Mouse (Mus musculus) spleen, postnatal 4 days (tissue): ENCODE data around the gene Ifitm1.
A peak's percentile ranks its signal among the peaks of the same experiment; 100 is the strongest.
"Not testable (repeated sequence)": the region's sequence is repeated elsewhere in the genome, so short reads cannot be mapped to it uniquely, and the experiment has no call there.

Source experiments
- DNase-seq, 2 experiments: peaks; one replicate each; pipeline ENCODE4 v3.0.0; 2022; ENCODE audit warnings: low spot score in 2 of 2

Gene Ifitm1

DNA sequence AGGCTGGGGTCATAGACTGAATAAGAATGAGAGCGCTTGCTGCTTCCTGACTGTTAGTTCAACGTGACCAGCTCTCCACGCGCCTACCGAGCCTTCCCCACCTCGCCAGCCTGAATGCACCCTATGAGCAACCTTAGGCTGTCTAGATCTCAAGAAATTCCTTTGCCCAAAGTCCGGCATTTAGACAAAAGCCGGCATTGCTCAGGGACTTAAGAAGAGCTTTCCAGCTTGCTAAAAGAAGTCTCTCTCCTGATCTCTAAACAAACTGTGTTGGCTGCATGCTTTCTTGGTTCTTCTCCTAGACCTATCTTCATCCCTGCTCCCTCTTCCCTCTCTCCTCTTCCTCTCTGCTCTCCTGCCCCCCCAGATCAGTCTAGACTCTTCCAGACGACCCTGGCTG, 7.9 kb downstream of the Ifitm1 start:
- DNase-seq: no peak

DNA sequence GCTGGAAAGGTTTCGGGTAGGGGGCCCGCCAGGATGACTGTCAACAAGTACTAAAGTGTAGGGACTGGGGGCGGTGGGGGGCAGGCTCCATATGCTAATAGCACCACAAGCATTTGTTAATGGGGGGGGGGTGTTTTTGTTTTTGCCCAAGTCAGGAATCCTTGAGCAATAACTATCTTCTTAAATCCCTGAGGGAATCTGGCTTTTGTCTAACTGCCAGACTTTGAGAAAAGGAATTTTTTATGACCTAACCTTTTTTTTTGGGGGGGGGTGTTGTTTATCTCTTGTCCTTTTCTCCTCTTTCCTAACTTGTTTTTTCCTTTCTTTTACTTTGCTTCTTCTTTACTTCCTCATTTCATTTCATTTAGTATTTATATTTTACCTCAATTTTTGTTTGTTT, 8.4 kb downstream of the Ifitm1 start:
- DNase-seq: no peak

GRCm38 (mm10) chr7:140976720-140977119, 9.7 kb downstream of the Ifitm1 start:
- not testable (repeated sequence) for DNase-seq

DNA sequence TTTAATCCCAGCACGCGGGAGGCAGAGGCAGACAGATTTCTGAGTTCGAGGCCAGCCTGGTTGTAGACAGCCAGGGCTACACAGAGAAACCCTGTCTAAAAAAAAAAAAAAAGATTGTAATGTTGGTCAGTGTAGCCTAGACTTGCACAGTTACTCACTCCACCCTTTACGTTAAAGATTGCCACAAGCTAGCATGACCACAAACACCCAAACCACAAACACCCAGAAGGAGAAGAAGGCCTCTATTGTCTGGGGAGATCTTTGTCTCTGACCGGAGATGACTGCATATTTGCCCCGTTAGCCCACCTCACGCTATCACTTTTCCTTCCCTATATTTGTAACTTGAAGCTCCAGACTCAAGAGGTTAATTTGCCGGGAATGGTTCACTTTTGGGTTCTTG, 14.7 kb downstream of the Ifitm1 start:
- DNase-seq: no peak

DNA sequence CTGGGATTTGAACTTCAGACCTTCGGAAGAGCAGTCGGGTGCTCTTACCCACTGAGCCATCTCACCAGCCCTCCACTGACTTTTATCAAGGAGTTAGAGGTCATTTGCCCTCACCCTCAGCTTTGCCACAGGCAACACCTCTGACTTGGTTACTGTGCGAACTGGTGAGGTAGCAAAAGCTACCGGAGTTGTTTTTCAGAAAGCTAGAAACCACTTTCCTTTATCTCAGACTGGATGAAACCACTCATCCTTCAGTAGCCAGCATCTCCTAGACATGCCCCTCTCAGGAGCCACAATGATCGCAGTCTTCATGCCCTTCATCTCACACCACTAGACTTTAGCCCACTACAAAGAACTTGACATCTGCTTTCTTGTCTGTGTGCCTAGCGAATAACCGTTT, 15.9 kb downstream of the Ifitm1 start:
- DNase-seq: no peak

- no peak for DNase-seq
Measured at GRCm38 (mm10) chr7:140987182-140988138, 20.4 kb downstream of the Ifitm1 start.

GRCm38 (mm10) chr7:140989022-140989421, 22.0 kb downstream of the Ifitm1 start:
- DNase-seq: no peak

GRCm38 (mm10) chr7:140990185-140990584, 23.2 kb downstream of the Ifitm1 start:
- DNase-seq: no peak

GRCm38 (mm10) chr7:140990622-140991021, 23.6 kb downstream of the Ifitm1 start:
- DNase-seq: no peak

DNA sequence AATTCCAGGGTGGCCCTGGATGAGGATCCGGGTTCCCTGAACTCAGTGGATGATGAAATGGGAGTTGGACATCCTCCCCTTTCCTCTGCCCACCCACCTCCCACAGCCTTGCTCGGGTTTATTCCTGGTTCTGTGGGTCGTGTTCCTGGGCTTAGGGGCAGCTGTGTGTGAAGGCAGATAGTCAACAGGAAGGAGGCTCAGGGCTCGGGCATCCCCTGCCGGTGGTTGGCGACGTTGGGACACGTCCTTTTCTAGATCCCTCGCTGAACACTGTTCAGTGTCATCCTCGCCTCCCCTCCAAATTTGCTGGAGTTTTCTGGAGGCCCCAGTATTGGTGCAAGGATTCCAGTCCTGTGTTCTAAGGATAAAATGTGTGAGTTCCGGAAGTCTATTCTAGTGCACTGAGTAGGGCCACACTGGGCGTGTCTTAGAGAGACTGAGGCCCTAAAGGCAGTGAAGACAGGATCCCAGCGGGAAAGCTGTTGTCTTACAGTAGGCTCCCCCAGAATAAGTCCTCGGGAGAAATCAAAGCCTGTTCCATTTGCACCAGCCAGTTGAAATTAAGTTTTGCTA, 24.2 kb downstream of the Ifitm1 start:
- no peak for DNase-seq

DNA sequence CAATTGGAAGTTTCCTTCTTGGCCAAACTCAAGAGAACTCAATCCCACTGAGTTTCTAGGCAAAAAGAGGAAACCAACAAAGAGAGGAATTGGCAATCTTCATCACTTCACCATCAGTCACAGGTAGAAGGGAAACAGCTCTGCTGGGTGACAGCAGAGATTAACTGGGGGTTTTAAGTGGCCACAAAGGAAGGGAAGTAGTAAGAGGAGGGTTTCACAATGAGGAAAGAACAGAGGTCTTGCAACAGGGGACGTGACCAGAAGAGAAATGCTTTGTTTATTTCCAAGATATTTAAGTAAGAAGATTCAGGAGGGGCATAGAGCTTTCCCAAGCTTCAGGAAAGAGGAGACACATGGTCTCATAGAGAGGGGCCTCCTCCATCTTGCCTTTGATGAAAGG, 30.8 kb downstream of the Ifitm1 start:
- no peak for DNase-seq

DNA sequence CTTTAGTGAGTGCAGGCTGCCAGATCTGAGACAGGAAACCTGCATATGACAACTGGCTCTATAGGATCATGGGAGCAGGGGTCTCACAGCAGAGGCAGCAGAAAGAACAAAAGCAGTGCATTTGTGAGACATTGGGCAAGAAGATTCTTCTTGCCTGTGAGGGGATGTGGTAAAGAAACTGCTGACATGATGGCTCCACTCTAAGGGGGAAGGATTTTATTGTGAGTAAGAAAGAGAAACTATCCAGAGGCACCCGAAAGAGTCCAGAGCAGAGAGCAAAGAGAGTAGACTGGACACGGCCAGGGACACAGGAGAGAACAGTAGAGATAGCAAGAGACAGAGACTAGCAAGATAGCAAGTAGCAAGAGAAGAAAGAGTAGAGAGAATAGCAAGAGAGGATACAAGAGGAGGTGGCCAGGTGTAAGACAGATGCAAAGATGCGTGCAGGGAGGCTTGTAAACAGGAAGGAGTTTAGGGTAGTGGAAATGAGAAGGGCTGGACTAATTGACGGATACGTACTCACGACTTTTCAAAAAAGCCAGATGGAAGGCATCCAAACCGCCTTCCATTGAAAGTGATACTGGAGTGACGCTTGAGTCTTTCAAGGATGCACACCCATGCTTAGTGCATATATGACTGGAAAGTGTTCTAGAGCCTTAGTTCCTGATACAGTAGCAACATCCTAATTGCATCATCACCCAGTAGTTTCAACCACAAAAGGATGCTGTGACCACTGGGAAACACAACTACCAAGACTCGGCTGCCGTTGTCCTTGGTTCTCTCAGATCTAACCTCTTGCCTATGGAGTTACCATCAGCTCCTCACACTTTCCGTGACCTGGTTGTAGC, 32.1 kb downstream of the Ifitm1 start:
- no peak for DNase-seq

DNA sequence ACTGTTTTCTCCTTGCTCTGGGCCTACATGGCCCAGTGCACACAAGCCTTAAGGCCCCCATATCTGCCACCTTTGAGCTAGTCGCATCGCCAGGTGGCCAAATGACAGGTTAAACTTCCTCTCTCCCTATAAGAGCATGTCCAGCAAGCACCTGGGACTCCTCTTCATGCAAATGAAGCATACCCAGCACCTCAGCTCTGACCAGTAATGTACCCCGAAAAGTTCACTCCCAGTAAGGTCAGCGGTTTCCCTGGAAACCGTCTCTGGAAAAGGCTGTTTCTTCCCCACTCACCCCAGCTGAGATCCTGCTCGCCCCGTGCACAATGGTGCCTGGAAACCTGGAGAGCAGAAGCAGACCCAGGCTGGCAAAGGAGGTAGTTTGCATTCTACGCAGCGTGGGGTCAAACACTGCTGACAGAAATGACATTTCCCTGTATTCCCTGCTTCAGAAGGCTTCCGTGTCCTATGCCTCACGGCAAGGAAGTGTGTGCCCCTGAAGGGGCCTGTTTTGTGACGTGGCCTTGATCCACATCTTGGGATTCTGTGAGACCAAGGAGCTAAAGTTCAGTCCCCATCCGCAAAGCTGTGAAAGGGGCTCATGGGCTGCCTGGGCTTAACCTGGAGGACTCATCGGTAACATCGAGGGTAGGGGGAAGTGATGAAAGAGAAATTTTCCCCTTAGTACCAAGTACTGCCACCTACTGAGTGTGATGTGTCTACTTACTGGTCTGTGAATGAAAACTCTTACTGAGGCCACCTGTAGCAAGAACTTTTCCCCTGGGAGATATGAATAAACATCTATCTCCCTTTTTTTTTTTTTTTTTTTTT, 34.1 kb downstream of the Ifitm1 start:
- DNase-seq: no peak

- no peak for DNase-seq
Measured at GRCm38 (mm10) chr7:141003248-141004010, 36.4 kb downstream of the Ifitm1 start.

- no peak for DNase-seq
Measured at GRCm38 (mm10) chr7:141006446-141006845, 39.4 kb downstream of the Ifitm1 start.

- DNase-seq: no peak
Measured at GRCm38 (mm10) chr7:141006914-141007313, 39.9 kb downstream of the Ifitm1 start.

DNA sequence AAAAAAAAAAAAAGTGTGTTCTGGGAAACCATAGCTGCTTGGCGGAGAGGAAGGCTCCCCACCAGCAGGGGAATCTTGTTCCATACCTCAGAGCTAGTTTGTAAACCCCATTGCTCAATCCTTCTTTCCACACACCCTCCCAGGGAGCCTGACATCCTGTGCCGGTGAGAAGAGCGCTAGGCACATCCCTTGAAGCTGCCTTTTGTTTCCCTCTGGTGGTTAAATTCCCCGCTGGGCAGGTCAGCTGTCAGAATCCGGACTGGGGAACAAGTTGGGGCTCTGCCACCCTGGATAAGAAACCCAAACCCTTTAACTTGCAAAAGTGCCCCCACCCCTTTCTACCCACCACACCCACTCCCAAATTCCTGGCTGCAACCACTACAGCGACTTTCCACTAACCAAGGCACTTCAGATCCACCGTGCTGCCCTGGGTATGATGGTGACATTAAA, 41.3 kb downstream of the Ifitm1 start:
- DNase-seq: peak in 1 of 2 experiments; percentile 30

GRCm38 (mm10) chr7:141008938-141009660, 42.1 kb downstream of the Ifitm1 start:
- DNase-seq: peak; percentile 81 to 92

GRCm38 (mm10) chr7:141009665-141010064, 42.6 kb downstream of the Ifitm1 start:
- no peak for DNase-seq

DNA sequence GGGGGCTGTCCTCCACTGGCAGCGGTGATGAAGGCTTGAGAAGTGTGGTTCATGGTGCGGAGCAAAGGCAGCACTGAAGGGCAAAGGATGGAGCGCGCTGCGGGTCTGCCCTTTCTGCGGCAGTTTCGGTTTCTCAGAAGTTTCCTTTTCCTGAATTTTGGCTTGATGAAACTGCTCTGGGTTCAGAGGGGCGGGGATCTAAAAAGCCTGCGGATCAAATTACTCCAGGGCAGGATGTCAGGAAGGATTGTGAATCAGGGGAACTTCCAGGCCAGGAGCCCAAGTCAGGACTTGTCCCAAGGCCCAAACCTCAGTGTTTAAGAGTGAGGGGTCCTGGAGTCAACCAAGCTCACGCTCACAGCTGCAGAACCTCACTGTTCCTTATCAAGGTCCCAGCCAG, 43.6 kb downstream of the Ifitm1 start, which contains the start of gene Ifitm3:
Gene Ifitm3, minus strand, starts transcription at position 178 of the 400 bp plus-strand sequence.
- DNase-seq: no peak
